Mouse (Mus musculus) macrophage (primary cell): ENCODE results near the gene Dyrk1a. TPM values are rescaled to one million over a fixed set of nuclear protein-coding genes. Genes with fewer than 3 reads are reported as not detected.
A peak's percentile ranks its signal among the peaks of the same experiment; 100 is the strongest.

Experiments used
- H3K27ac ChIP-seq: fragments of 350-480 bp; formaldehyde crosslinking; 2 replicates; pipeline ENCODE4 v1.9.0; 2021
- H3K36me3 ChIP-seq: fragments of 350-480 bp; formaldehyde crosslinking; 2 replicates; pipeline ENCODE4 v1.9.0; 2021; ENCODE audit errors: inconsistent target
- H3K4me3 ChIP-seq: fragments of 350-480 bp; formaldehyde crosslinking; 2 replicates; pipeline ENCODE4 v1.9.0; 2021; ENCODE audit errors: inconsistent target
- H3K79me2 ChIP-seq: fragments of 350-480 bp; formaldehyde crosslinking; 2 replicates; pipeline ENCODE4 v1.9.0; 2021; ENCODE audit errors: inconsistent target
- WGBS: methylation state at CpG from one replicate; pipeline ENCODE4 v1.1.7; 2026; ENCODE audit warnings: inconsistent platforms; ENCODE audit not compliant: missing documents; 5-methylcytosine and 5-hydroxymethylcytosine counted together
- polyA plus RNA-seq: library from polyadenylated mRNA; stranded (reverse); fragments of 250-400 nt; gene quantifications from 3 replicates; pipeline ENCODE4 v1.2.4, GENCODE M21; 2018; ENCODE audit warnings: inconsistent platforms

The Dyrk1a gene
- polyA plus RNA-seq, 1 experiment from 2014 or later, result 30.9 TPM

GRCm38 (mm10) chr16:94590977-94591376, 21.2 kb downstream of the Dyrk1a start:
- Histone ChIP-seq H3K4me3 (no peak overlapping the region), H3K27ac (no peak overlapping the region), H3K36me3 (no peaks in the 10 kb centered on the region), H3K79me2 (peaks cover 100% of the 10 kb centered on the region)
- WGBS, result 97% methylated on average over 8 of the region's 8 CpGs

GRCm38 (mm10) chr16:94591536-94591935, 21.7 kb downstream of the Dyrk1a start:
- H3K36me3 ChIP-seq, result no peaks in the 10 kb centered on the region
- peaks cover 100% of the 10 kb centered on the region for H3K79me2 ChIP-seq
- WGBS, result 79% methylated on average over 3 of the region's 3 CpGs
- no peak overlapping the region for H3K27ac ChIP-seq
- H3K4me3 ChIP-seq, result no peak overlapping the region

- WGBS, result 77% methylated on average over 2 of the region's 2 CpGs
- peaks cover 99% of the 10 kb centered on the region for H3K79me2 ChIP-seq
- no peak overlapping the region for H3K4me3 ChIP-seq
- H3K36me3 ChIP-seq, result no peaks in the 10 kb centered on the region
- no peak overlapping the region for H3K27ac ChIP-seq
Measured at GRCm38 (mm10) chr16:94596633-94597032, 26.8 kb downstream of the Dyrk1a start.

GRCm38 (mm10) chr16:94597640-94598039, 27.8 kb downstream of the Dyrk1a start:
- Histone ChIP-seq H3K4me3 (no peak overlapping the region), H3K79me2 (peaks cover 98% of the 10 kb centered on the region), H3K36me3 (no peaks in the 10 kb centered on the region), H3K27ac (no peak overlapping the region)
- 0% methylated on average over 1 of the region's 1 CpGs for WGBS

- no peak overlapping the region for H3K4me3 ChIP-seq
- H3K79me2 ChIP-seq, result peaks cover 98% of the 10 kb centered on the region
- H3K36me3 ChIP-seq, result no peaks in the 10 kb centered on the region
Measured at GRCm38 (mm10) chr16:94599977-94600724, 30.3 kb downstream of the Dyrk1a start.

GRCm38 (mm10) chr16:94601089-94601488, 31.3 kb downstream of the Dyrk1a start:
- Histone ChIP-seq H3K79me2 (peaks cover 98% of the 10 kb centered on the region), H3K4me3 (no peak overlapping the region), H3K36me3 (no peaks in the 10 kb centered on the region), H3K27ac (peak overlapping the region; percentile 63)
- WGBS, result 79% methylated on average over 5 of the region's 5 CpGs

More at GRCm38 (mm10) chr16:94599977-94600724, 30.3 kb downstream of the Dyrk1a start:
- WGBS, result 53% methylated on average over 5 of the region's 6 CpGs
- peak overlapping the region; percentile 63 for H3K27ac ChIP-seq

GRCm38 (mm10) chr16:94601540-94601953, 31.7 kb downstream of the Dyrk1a start:
- Histone ChIP-seq H3K27ac (peak overlapping the region; percentile 63), H3K4me3 (no peak overlapping the region), H3K79me2 (peaks cover 98% of the 10 kb centered on the region), H3K36me3 (no peaks in the 10 kb centered on the region)
- 5% methylated on average over 6 of the region's 6 CpGs for WGBS

GRCm38 (mm10) chr16:94602188-94602587, 32.4 kb downstream of the Dyrk1a start:
- Histone ChIP-seq H3K36me3 (no peaks in the 10 kb centered on the region), H3K4me3 (no peak overlapping the region), H3K27ac (peak overlapping the region; percentile 63), H3K79me2 (peaks cover 98% of the 10 kb centered on the region)
- WGBS, result 83% methylated on average over 1 of the region's 1 CpGs

GRCm38 (mm10) chr16:94602730-94603129, 32.9 kb downstream of the Dyrk1a start:
- 88% methylated on average over 4 of the region's 4 CpGs for WGBS
- Histone ChIP-seq H3K4me3 (no peak overlapping the region), H3K79me2 (peaks cover 98% of the 10 kb centered on the region), H3K36me3 (no peaks in the 10 kb centered on the region), H3K27ac (peak overlapping the region; percentile 63)

- H3K4me3 ChIP-seq, result no peak overlapping the region
- no peak overlapping the region for H3K27ac ChIP-seq
- 100% methylated on average over 1 of the region's 1 CpGs for WGBS
- H3K36me3 ChIP-seq, result no peaks in the 10 kb centered on the region
- H3K79me2 ChIP-seq, result peaks cover 98% of the 10 kb centered on the region
Measured at GRCm38 (mm10) chr16:94606169-94606568, 36.4 kb downstream of the Dyrk1a start.

- WGBS, result 73% methylated on average over 1 of the region's 1 CpGs
- peaks cover 100% of the 10 kb centered on the region for H3K79me2 ChIP-seq
- H3K4me3 ChIP-seq, result no peak overlapping the region
- no peaks in the 10 kb centered on the region for H3K36me3 ChIP-seq
- H3K27ac ChIP-seq, result peak overlapping the region; percentile 18
Measured at GRCm38 (mm10) chr16:94607468-94607867, 37.7 kb downstream of the Dyrk1a start.

- Histone ChIP-seq H3K27ac (peak overlapping the region; percentile 45), H3K79me2 (peaks cover 100% of the 10 kb centered on the region), H3K36me3 (no peaks in the 10 kb centered on the region), H3K4me3 (no peak overlapping the region)
- 56% methylated on average over 9 of the region's 9 CpGs for WGBS
Measured at GRCm38 (mm10) chr16:94608706-94609594, 39.1 kb downstream of the Dyrk1a start.

- WGBS, result 93% methylated on average over 8 of the region's 8 CpGs
- peaks cover 100% of the 10 kb centered on the region for H3K79me2 ChIP-seq
- H3K27ac ChIP-seq, result no peak overlapping the region
- no peak overlapping the region for H3K4me3 ChIP-seq
- no peaks in the 10 kb centered on the region for H3K36me3 ChIP-seq
Measured at GRCm38 (mm10) chr16:94612573-94612972, 42.8 kb downstream of the Dyrk1a start.

GRCm38 (mm10) chr16:94617255-94617654, 47.4 kb downstream of the Dyrk1a start:
- Histone ChIP-seq H3K4me3 (no peak overlapping the region), H3K36me3 (no peaks in the 10 kb centered on the region), H3K27ac (no peak overlapping the region), H3K79me2 (peaks cover 100% of the 10 kb centered on the region)
- 95% methylated on average over 6 of the region's 6 CpGs for WGBS

- Histone ChIP-seq H3K79me2 (peaks cover 100% of the 10 kb centered on the region), H3K36me3 (no peaks in the 10 kb centered on the region), H3K27ac (no peak overlapping the region), H3K4me3 (no peak overlapping the region)
- 41% methylated on average over 10 of the region's 10 CpGs for whole genome bisulfite sequencing
Measured at GRCm38 (mm10) chr16:94618543-94618942, 48.7 kb downstream of the Dyrk1a start.
